Mouse (Mus musculus): Measurements from ENCODE around the gene Rbms3. TPM values are rescaled to one million over a fixed set of nuclear protein-coding genes. Genes with fewer than 3 reads are reported as not detected.

The Rbms3 gene
- total RNA-seq (2012; rRNA removed), result not detected in 2 replicates
- not detected in 2 replicates for total RNA-seq (2014; rRNA removed)
- not detected in 2 replicates for polyA plus RNA-seq (2012; ENCODE audit: insufficient read length, low read depth)

DNA sequence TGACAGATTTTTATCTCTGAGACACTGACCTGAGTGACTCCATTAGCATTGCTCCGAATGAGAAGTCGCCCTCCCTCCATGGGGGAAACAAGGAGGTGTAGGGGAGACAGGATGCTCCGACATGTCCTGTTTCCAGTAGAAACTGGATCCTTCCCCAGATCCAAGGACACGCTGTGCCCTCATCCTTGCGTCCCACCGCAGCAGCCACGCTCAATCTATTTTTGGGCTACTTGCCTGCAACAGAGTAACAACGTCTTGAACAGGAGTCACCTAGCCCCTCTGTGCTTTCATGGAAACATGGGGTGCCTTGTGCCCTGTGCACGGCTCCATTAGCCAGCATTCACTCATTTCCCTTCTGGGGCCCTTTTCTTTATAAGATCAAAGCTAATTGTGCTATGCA lies at the start of gene Rbms3:
Gene Rbms3, minus strand, starts transcription at position 143 of the 400 bp plus-strand sequence.
- Histone ChIP-seq H3K27ac (ENCODE audit: insufficient read depth, low read depth) (no peak within 1 kb of the TSS), H3K9me3 (replicated peaks; ENCODE audit: low read length) (peaks cover 73% of the 10 kb centered on the region), H3K4me3 (replicated peaks in 1 of 3; ENCODE audit: low read depth in 2 of 3, low read length in 2 of 3, poor library complexity in 1 of 3) (no peak within 1 kb of the TSS), H3K9ac (ENCODE audit: insufficient read depth, low read depth) (no peak within 1 kb of the TSS), H3K27me3 (replicated peaks) (no peaks in the 10 kb centered on the region), H3K4me2 (ENCODE audit: insufficient read depth, low read depth, poor library complexity, severe bottlenecking) (no peak within 1 kb of the TSS), H3K79me2 (replicated peaks; ENCODE audit: control insufficient read depth, extremely low read depth, insufficient read depth, poor library complexity, severe bottlenecking) (no peaks in the 10 kb centered on the region), H3K36me3 (replicated peaks in 1 of 2; ENCODE audit: control insufficient read depth in 1 of 2, insufficient read depth in 1 of 2, low read length in 1 of 2) (no peaks in the 10 kb centered on the region), H3K4me1 (ENCODE audit: control insufficient read depth in 1 of 2, insufficient read depth in 2 of 2) (no peaks in the 10 kb centered on the region)
- no peak for DNase-seq (ENCODE audit: extremely low read depth)
- dilution Hi-C loops (cut with MboI; ENCODE audit: extremely low pct_ligation_motif_present, extremely low pct_unique_long_range_greater_than_20kb, low sequenced_read_pairs), result no loop called here
- TF ChIP-seq CTCF (conservative IDR thresholded peaks at IDR 0.05 in 1 of 2, IDR thresholded peaks at IDR 0.05 in 1 of 2; ENCODE audit: low read depth in 2 of 2, low read length in 2 of 2) (no peak), CHD2 (IDR thresholded peaks at IDR 0.05; ENCODE audit: low read length) (no peak), SMC3 (IDR thresholded peaks at IDR 0.05; ENCODE audit: low read depth, low read length) (no peak), SIN3A (IDR thresholded peaks at IDR 0.05; ENCODE audit: low read length) (no peak), ELF1 (IDR thresholded peaks at IDR 0.05; ENCODE audit: low read depth, low read length) (no peak), PAX5 (IDR thresholded peaks at IDR 0.05; ENCODE audit: low read length) (no peak)
- in situ Hi-C loops (cut with MboI; ENCODE audit: low pct_ligation_motif_present, low pct_unique_long_range_greater_than_20kb, low sequenced_read_pairs), result no loop called here

DNA sequence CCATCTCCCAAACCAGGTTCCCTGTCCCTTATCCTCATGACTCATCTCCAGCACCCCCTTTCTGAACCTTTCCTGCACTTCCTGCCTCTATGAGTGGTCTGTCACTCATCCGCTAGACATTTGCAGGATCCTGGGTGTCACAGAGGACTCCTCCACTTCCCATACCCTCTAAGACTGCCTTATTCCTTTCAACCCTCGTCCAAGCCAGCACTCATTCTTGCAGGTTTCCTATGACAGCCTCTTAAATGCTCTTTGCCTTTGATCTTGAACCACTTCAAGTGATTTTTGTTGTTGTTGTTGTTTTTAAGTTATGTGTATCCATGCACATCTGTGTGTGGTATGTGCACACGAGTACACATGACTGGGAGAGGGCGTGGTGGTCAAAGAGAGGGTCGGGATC lies 43.6 kb upstream of the Rbms3 start:
- dilution Hi-C loops (cut with MboI; ENCODE audit: extremely low pct_ligation_motif_present, extremely low pct_unique_long_range_greater_than_20kb, low sequenced_read_pairs) (no loop called here), in situ Hi-C loops (cut with MboI; ENCODE audit: low pct_ligation_motif_present, low pct_unique_long_range_greater_than_20kb, low sequenced_read_pairs) (no loop called here)

DNA sequence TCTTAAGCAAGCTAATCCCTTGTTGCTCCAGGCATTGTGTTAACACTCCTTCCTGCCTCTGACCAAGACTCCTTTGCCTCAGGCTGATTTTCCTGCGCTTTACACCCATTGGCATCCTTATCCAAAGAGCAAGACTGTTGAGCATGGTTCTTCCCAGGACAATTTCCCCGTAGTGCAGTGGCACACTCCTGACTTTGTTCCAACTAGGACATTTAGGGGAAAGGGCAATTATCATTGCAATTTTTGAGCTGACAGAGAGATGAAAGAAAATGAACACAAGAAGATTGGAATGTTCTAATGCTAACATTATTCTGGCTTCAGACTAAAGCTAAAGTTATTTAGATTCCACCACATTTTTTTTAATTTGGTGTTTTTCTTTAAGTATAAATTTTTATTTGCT lies 24.9 kb upstream of the Rbms3 start:
- H3K9ac ChIP-seq (ENCODE audit: insufficient read depth, low read depth), result no peak overlapping the region
- no peak overlapping the region for H3K4me2 ChIP-seq (ENCODE audit: insufficient read depth, low read depth, poor library complexity, severe bottlenecking)
- no peak for DNase-seq (ENCODE audit: extremely low read depth)
- dilution Hi-C loops (cut with MboI; ENCODE audit: extremely low pct_ligation_motif_present, extremely low pct_unique_long_range_greater_than_20kb, low sequenced_read_pairs) (no loop called here), in situ Hi-C loops (cut with MboI; ENCODE audit: low pct_ligation_motif_present, low pct_unique_long_range_greater_than_20kb, low sequenced_read_pairs) (no loop called here)
- no peak overlapping the region for H3K27ac ChIP-seq (ENCODE audit: insufficient read depth, low read depth)
- no peaks in the 10 kb centered on the region for H3K36me3 ChIP-seq (replicated peaks in 1 of 2; ENCODE audit: control insufficient read depth in 1 of 2, insufficient read depth in 1 of 2, low read length in 1 of 2)
- no peaks in the 10 kb centered on the region for H3K4me1 ChIP-seq (ENCODE audit: control insufficient read depth in 1 of 2, insufficient read depth in 2 of 2)
- peaks cover 71% of the 10 kb centered on the region for H3K9me3 ChIP-seq (replicated peaks; ENCODE audit: low read length)
- H3K79me2 ChIP-seq (replicated peaks; ENCODE audit: control insufficient read depth, extremely low read depth, insufficient read depth, poor library complexity, severe bottlenecking), result no peaks in the 10 kb centered on the region
- TF ChIP-seq JUND (conservative IDR thresholded peaks at IDR 0.05; ENCODE audit: low read depth, low read length) (no peak), GABPA (IDR thresholded peaks at IDR 0.05; ENCODE audit: insufficient replicate concordance, low read depth, low read length) (no peak), BHLHE40 (IDR thresholded peaks at IDR 0.05; ENCODE audit: low read depth, low read length) (no peak), JUN (IDR thresholded peaks at IDR 0.05; ENCODE audit: insufficient read depth, low read depth, low read length) (no peak), CHD2 (IDR thresholded peaks at IDR 0.05; ENCODE audit: low read length) (no peak), E2F4 (IDR thresholded peaks at IDR 0.05; ENCODE audit: insufficient replicate concordance, low read depth, low read length) (no peak), ZNF384 (IDR thresholded peaks at IDR 0.05; ENCODE audit: low read depth, low read length) (no peak), POLR2A (IDR thresholded peaks at IDR 0.05; ENCODE audit: low read depth, low read length) (no peak), MAFK (IDR thresholded peaks at IDR 0.05; ENCODE audit: insufficient replicate concordance, low read length) (no peak), SIN3A (IDR thresholded peaks at IDR 0.05; ENCODE audit: low read length) (no peak), RCOR1 (conservative IDR thresholded peaks at IDR 0.05; ENCODE audit: low read depth, low read length) (no peak), POLR2AphosphoS2 (IDR thresholded peaks at IDR 0.05; ENCODE audit: low read depth, low read length) (no peak), KAT2A (IDR thresholded peaks at IDR 0.05; ENCODE audit: insufficient replicate concordance, low read length) (no peak), ELF1 (IDR thresholded peaks at IDR 0.05; ENCODE audit: low read depth, low read length) (no peak)
- no peaks in the 10 kb centered on the region for H3K27me3 ChIP-seq (replicated peaks)
- no peak overlapping the region for H3K4me3 ChIP-seq (replicated peaks in 1 of 3; ENCODE audit: low read depth in 2 of 3, low read length in 2 of 3, poor library complexity in 1 of 3)

More for the DNA sequence above, 43.6 kb upstream of the Rbms3 start:
- no peak for DNase-seq (ENCODE audit: extremely low read depth)
- H3K4me3 ChIP-seq (replicated peaks in 1 of 3; ENCODE audit: low read depth in 2 of 3, low read length in 2 of 3, poor library complexity in 1 of 3), result no peak overlapping the region
- H3K4me1 ChIP-seq (ENCODE audit: control insufficient read depth in 1 of 2, insufficient read depth in 2 of 2), result no peaks in the 10 kb centered on the region
- H3K27me3 ChIP-seq (replicated peaks), result no peaks in the 10 kb centered on the region
- no peak overlapping the region for H3K4me2 ChIP-seq (ENCODE audit: insufficient read depth, low read depth, poor library complexity, severe bottlenecking)
- H3K36me3 ChIP-seq (replicated peaks in 1 of 2; ENCODE audit: control insufficient read depth in 1 of 2, insufficient read depth in 1 of 2, low read length in 1 of 2), result no peaks in the 10 kb centered on the region
- no peak overlapping the region for H3K27ac ChIP-seq (ENCODE audit: insufficient read depth, low read depth)
- no peaks in the 10 kb centered on the region for H3K79me2 ChIP-seq (replicated peaks; ENCODE audit: control insufficient read depth, extremely low read depth, insufficient read depth, poor library complexity, severe bottlenecking)
- H3K9ac ChIP-seq (ENCODE audit: insufficient read depth, low read depth), result no peak overlapping the region
- H3K9me3 ChIP-seq (replicated peaks; ENCODE audit: low read length), result peaks cover 77% of the 10 kb centered on the region
- TF ChIP-seq MYC (IDR thresholded peaks at IDR 0.05; ENCODE audit: low read depth, low read length), result no peak
- no peak for TF ChIP-seq MAX (IDR thresholded peaks at IDR 0.05; ENCODE audit: low read length)
- no peak for TF ChIP-seq ZMIZ1 (IDR thresholded peaks at IDR 0.05; ENCODE audit: low read depth, low read length)
- no peak for TF ChIP-seq CTCF (conservative IDR thresholded peaks at IDR 0.05 in 1 of 2, IDR thresholded peaks at IDR 0.05 in 1 of 2; ENCODE audit: low read depth in 2 of 2, low read length in 2 of 2)
- no peak for TF ChIP-seq MEF2A (IDR thresholded peaks at IDR 0.05; ENCODE audit: borderline replicate concordance, low read depth, low read length)
- TF ChIP-seq ZNF384 (IDR thresholded peaks at IDR 0.05; ENCODE audit: low read depth, low read length), result no peak
- no peak for TF ChIP-seq POLR2A (IDR thresholded peaks at IDR 0.05; ENCODE audit: low read depth, low read length)
- TF ChIP-seq RCOR1 (conservative IDR thresholded peaks at IDR 0.05; ENCODE audit: low read depth, low read length), result no peak
- no peak for TF ChIP-seq IRF4 (IDR thresholded peaks at IDR 0.05; ENCODE audit: low read depth, low read length)
- TF ChIP-seq BHLHE40 (IDR thresholded peaks at IDR 0.05; ENCODE audit: low read depth, low read length), result no peak
- TF ChIP-seq ELF1 (IDR thresholded peaks at IDR 0.05; ENCODE audit: low read depth, low read length), result no peak
- no peak for TF ChIP-seq NELFE (IDR thresholded peaks at IDR 0.05; ENCODE audit: low read depth, low read length)
- TF ChIP-seq RAD21 (IDR thresholded peaks at IDR 0.05; ENCODE audit: low read depth, low read length), result no peak
- TF ChIP-seq UBTF (IDR thresholded peaks at IDR 0.05; ENCODE audit: low read depth, low read length), result no peak
